Mouse (Mus musculus) kidney, adult 8-10 months (tissue): ENCODE data around the gene Arhgef40.
"Not testable (repeated sequence)": the region's sequence is repeated elsewhere in the genome, so short reads cannot be mapped to it uniquely, and the experiment has no call there.

Source experiments
- DNase-seq, 2 experiments: peaks; one replicate each; pipeline ENCODE4 v3.0.0; 2022

The Arhgef40 gene

GRCm38 (mm10) chr14:52019590-52020340 is 35.2 kb downstream of the Arhgef40 start:
- DNase-seq: peak; percentile 97

GRCm38 (mm10) chr14:52020486-52021137 is 36.1 kb downstream of the Arhgef40 start, which contains the start of gene Zfp219:
Gene Zfp219, minus strand, starts transcription at chr14:52020733.
- peak; percentile 83 to 88 for DNase-seq

- DNase-seq: no peak
These were observed 36.6 kb downstream of the Arhgef40 start for GRCm38 (mm10) chr14:52021138-52021529.

- no peak for DNase-seq
These were observed 37.2 kb downstream of the Arhgef40 start for GRCm38 (mm10) chr14:52021568-52022212.

DNA sequence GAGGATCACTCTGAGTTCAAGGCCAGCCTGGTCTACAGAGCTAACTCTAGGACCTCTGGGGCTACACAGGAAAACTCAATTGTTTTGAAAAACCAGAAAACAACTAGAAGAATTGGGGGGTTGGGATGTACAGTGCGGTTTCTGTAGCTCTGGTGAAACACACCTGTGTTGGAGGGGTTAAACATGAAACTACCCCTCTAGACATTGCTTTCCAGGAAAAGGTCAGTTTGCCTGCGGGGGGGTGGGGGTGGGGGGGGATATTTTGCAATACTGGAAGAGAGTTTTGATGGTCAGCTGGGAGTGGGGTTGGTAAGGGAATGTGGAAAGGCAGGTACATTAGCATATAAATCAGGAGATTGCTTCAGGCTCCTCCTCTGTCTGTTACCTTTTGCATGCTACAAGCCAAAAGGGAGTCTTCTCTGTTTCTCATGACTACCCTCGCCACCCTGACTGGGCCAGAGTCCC is 37.8 kb downstream of the Arhgef40 start:
- no peak for DNase-seq

GRCm38 (mm10) chr14:52022709-52023459 is 38.4 kb downstream of the Arhgef40 start:
- DNase-seq: peak; percentile 95

- no peak for DNase-seq
These were observed 39.6 kb downstream of the Arhgef40 start for GRCm38 (mm10) chr14:52024133-52024532.

DNA sequence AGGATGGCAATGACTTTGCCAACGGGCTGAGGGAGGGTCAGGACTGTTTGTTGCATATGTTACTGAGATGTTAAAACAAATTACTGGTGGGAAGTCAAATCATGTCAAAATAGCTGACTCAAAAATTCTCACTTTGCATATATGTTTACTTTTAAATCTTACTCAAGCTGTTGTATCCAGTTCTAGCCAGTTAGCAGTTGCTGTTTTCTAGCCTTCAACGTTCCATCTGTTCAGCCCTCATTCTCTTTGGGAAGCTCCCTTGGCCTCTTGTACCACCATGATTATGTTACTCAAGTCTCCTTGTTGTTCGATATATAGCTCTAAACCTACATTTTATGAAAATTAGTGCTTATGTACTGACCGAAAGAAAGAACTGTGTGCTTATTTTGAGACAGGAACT is 41.8 kb downstream of the Arhgef40 start:
- no peak for DNase-seq

GRCm38 (mm10) chr14:52035926-52036325 is 51.4 kb downstream of the Arhgef40 start:
- no peak for DNase-seq

DNA sequence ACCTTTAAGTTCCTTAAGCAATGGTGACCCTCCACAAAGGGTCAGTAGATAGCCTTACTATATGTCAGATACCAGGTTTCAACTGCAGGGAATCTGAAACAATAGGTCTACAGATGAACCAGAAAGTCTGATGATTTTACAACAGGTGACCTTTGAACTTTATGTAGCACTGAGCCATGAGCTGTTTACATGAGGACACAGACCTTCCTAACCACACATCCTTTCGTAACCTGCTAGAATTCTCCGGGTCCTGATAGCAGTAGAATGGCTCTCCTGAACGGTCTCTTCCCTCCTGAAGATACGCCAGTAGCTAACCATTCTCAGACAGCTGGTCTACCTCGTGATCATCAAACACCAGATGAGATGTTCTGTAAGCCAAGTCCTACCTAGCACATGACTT is 54.8 kb downstream of the Arhgef40 start:
- DNase-seq: no peak

GRCm38 (mm10) chr14:52042359-52042758 is 57.8 kb downstream of the Arhgef40 start, which contains the start of gene Olfr221:
Gene Olfr221, minus strand, starts transcription at chr14:52042459.
- not testable (repeated sequence) for DNase-seq

DNA sequence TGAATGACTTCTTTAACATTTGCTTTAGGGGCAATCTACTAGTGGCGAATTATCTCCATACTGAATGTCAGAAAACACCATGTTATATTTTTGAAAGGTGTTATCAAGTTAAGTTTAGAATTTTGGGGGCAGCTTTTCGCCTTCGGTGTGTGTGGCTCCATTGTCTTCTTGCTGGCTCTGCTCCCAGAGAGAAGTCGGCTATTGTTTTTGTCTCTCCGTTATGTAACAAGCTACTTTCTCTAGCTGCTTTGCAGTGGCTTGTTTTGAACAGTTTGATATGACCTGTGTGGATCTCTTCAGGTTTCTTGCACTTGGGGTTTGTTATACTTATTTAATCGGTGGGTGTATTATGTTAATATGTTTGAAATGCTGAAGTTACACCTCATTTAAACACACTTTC is 58.9 kb downstream of the Arhgef40 start:
- peak in 1 of 2 experiments; percentile 18 for DNase-seq

DNA sequence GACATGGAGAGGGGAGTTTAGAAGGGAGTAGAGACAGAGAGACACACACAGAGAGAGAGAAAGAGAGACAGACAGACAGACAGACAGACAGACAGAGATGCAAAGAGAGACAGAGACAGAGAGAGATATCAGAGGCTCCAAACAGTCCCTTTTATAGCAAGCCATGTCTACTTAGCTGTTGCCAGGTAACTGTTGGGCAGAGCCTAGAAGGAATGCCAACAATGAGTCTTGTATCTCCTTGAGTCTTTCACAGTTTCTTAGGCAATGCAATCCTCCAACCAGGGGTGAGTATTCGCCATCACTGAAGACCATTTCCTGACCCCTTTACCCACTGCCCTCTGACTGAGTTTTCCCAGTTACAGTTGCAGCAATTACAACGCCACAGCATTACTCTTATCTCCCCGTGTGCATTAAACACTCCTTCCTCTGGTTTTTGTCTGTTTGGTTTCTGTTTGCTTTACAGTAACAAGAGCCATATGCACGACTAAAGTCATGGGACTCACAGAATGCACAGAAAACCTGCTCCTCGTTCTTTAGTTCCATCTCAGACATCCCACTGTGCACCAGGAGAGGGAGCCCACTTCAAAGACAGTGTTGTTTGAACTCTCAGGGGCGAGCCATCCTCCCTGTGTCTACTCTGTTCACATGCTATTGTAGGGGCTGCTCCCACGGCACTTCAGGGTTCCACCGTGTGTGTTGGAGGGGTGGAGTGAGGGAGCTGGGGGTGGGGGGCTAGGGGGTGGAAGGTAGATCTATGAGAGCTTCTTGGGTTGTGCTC is 60.6 kb downstream of the Arhgef40 start:
- no peak for DNase-seq

GRCm38 (mm10) chr14:52045966-52046565 is 61.5 kb downstream of the Arhgef40 start:
- no peak for DNase-seq

GRCm38 (mm10) chr14:52052720-52053119 is 68.2 kb downstream of the Arhgef40 start:
- DNase-seq: not testable (repeated sequence)
